Mouse (Mus musculus): Measurements from ENCODE around the gene Dkk3. TPM values are rescaled to one million over a fixed set of nuclear protein-coding genes. Genes with fewer than 3 reads are reported as not detected.

Gene Dkk3
- 72.4 and 97.5 TPM in 2 replicates for polyA plus RNA-seq (2014; fragmentation: Nextera tagmentation; extraction: Ambion mirVana)

DNA sequence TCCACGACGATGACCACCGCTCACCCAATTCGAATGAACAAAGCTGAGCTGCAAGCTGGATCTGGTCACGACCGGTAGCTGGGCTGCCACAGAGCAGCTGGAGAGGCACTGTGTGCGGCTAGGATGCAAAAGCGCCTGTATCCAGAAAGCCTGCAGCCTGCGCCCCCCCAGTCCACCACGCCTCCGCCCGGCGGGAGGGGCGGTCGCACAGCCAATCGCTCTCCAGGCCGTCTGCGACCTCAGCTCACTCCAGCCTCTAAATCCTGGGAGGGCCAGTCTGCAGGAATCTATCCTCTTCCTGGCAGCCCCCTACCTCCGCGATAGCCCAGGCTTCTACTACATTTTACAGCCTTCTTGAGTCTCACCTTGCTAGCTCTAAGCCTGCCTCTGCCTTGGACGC is at the start of gene Dkk3:
Gene Dkk3, minus strand, starts transcription at position 116 of the 400 bp plus-strand sequence.
- no peak for ATAC-seq (replicated peaks; ENCODE audit: insufficient number of reproducible peaks, low FRiP score, low TSS enrichment)
- Histone ChIP-seq H3K9me3 (replicated peaks; ENCODE audit: control insufficient read depth, low read length) (no peaks in the 10 kb centered on the region), H3K9ac (ENCODE audit: low read depth, low read length) (peak within 1 kb of the TSS; percentile 78), H3K4me1 (ENCODE audit: control insufficient read depth, insufficient read depth, low read length) (peaks cover 30% of the 10 kb centered on the region), H3K27ac (ENCODE audit: low read depth, low read length) (peak within 1 kb of the TSS; percentile 63), H3K4me2 (peak within 1 kb of the TSS; percentile 72), H3K36me3 (ENCODE audit: control insufficient read depth, insufficient read depth, low read length) (no peaks in the 10 kb centered on the region), H3K4me3 (ENCODE audit: low read depth, low read length) (peak within 1 kb of the TSS; percentile 64), H3K27me3 (ENCODE audit: control insufficient read depth, insufficient read depth, low read length) (no peaks in the 10 kb centered on the region)
- WGBS (ENCODE audit: insufficient replicate concordance): 1% methylated on average over 21 of the region's 21 CpGs

DNA sequence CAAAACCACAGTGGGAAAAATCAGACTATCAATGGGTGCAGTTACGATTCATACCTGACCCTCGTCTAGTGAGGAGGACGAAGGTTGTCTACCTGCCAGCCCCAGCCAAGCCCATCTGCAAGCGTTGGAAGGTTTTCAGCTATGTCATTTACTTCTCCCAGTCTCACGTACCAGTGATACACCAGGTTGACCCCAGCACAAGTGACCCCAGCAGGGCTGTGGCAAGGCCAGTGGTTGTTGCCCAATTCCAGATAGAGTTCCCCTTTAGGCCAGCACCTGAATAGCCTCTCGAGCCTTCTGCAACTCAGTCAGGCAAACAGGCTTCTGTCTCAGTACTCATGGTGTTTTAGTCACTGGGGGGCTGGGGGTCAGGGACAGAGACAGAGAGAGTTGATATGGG is 48.9 kb upstream of the Dkk3 start:
- no peak overlapping the region for H3K27ac ChIP-seq (ENCODE audit: low read depth, low read length)

GRCm38 (mm10) chr7:112205513-112205912 is 46.7 kb upstream of the Dkk3 start:
- ATAC-seq (replicated peaks; ENCODE audit: insufficient number of reproducible peaks, low FRiP score, low TSS enrichment): no peak
- Histone ChIP-seq H3K27me3 (ENCODE audit: control insufficient read depth, insufficient read depth, low read length) (no peaks in the 10 kb centered on the region), H3K4me2 (no peak overlapping the region), H3K27ac (ENCODE audit: low read depth, low read length) (peak overlapping the region; percentile 81), H3K9me3 (replicated peaks; ENCODE audit: control insufficient read depth, low read length) (no peaks in the 10 kb centered on the region), H3K36me3 (ENCODE audit: control insufficient read depth, insufficient read depth, low read length) (no peaks in the 10 kb centered on the region), H3K9ac (ENCODE audit: low read depth, low read length) (no peak overlapping the region), H3K4me1 (ENCODE audit: control insufficient read depth, insufficient read depth, low read length) (peaks cover 33% of the 10 kb centered on the region), H3K4me3 (ENCODE audit: low read depth, low read length) (no peak overlapping the region)
- WGBS (ENCODE audit: insufficient replicate concordance): 89% methylated on average over 6 of the region's 6 CpGs

More for the DNA sequence above, 48.9 kb upstream of the Dkk3 start:
- no peaks in the 10 kb centered on the region for H3K27me3 ChIP-seq (ENCODE audit: control insufficient read depth, insufficient read depth, low read length)
- no peak overlapping the region for H3K4me3 ChIP-seq (ENCODE audit: low read depth, low read length)
- no peaks in the 10 kb centered on the region for H3K9me3 ChIP-seq (replicated peaks; ENCODE audit: control insufficient read depth, low read length)
- ATAC-seq (replicated peaks; ENCODE audit: insufficient number of reproducible peaks, low FRiP score, low TSS enrichment): no peak
- H3K4me2 ChIP-seq: no peak overlapping the region
- no peak overlapping the region for H3K9ac ChIP-seq (ENCODE audit: low read depth, low read length)
- H3K36me3 ChIP-seq (ENCODE audit: control insufficient read depth, insufficient read depth, low read length): no peaks in the 10 kb centered on the region
- 82% methylated on average over 6 of the region's 6 CpGs for WGBS (ENCODE audit: insufficient replicate concordance)
- H3K4me1 ChIP-seq (ENCODE audit: control insufficient read depth, insufficient read depth, low read length): peaks cover 38% of the 10 kb centered on the region

DNA sequence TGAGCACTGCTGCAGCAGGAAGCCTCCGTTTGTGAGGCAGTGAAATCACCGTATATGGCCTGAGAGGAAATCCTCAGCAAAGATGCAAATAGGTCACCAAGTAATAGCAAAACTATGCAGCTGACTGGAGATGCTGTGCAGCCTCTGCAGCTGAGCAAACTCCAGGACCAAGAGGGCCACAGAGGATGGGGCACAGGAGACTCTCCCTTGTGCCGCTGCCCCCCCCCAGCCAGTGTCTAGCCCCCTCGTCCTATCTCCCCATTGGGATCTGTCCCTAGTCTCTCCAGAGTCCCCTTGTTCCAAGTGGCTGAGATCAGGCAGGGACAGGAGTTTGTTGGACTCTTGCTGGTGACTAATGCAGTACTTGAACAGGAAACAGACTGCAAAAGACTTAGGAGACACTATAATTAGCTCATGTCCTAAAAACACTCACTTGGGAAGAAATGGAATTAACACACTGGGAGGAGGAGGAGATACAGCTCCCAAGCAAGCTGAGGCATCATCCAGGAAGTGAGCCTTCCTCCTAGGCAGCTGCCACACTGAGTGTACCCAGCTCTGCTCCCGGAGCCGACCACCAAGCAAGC is 45.6 kb upstream of the Dkk3 start:
- WGBS (ENCODE audit: insufficient replicate concordance): 33% methylated on average over 6 of the region's 6 CpGs
- Histone ChIP-seq H3K4me1 (ENCODE audit: control insufficient read depth, insufficient read depth, low read length) (peaks cover 29% of the 10 kb centered on the region), H3K4me2 (no peak overlapping the region), H3K9me3 (replicated peaks; ENCODE audit: control insufficient read depth, low read length) (no peaks in the 10 kb centered on the region), H3K27me3 (ENCODE audit: control insufficient read depth, insufficient read depth, low read length) (no peaks in the 10 kb centered on the region), H3K4me3 (ENCODE audit: low read depth, low read length) (no peak overlapping the region), H3K9ac (ENCODE audit: low read depth, low read length) (no peak overlapping the region), H3K36me3 (ENCODE audit: control insufficient read depth, insufficient read depth, low read length) (no peaks in the 10 kb centered on the region), H3K27ac (ENCODE audit: low read depth, low read length) (peak overlapping the region; percentile 81)
- 0 out of 2 replicates have a peak, but pooled peaks have one; percentile 32 for ATAC-seq (replicated peaks; ENCODE audit: insufficient number of reproducible peaks, low FRiP score, low TSS enrichment)

- H3K36me3 ChIP-seq (ENCODE audit: control insufficient read depth, insufficient read depth, low read length): no peaks in the 10 kb centered on the region
- ATAC-seq (replicated peaks; ENCODE audit: insufficient number of reproducible peaks, low FRiP score, low TSS enrichment): no peak
- WGBS (ENCODE audit: insufficient replicate concordance): 65% methylated on average over 5 of the region's 5 CpGs
- no peaks in the 10 kb centered on the region for H3K9me3 ChIP-seq (replicated peaks; ENCODE audit: control insufficient read depth, low read length)
- no peak overlapping the region for H3K4me3 ChIP-seq (ENCODE audit: low read depth, low read length)
- peaks cover 24% of the 10 kb centered on the region for H3K4me1 ChIP-seq (ENCODE audit: control insufficient read depth, insufficient read depth, low read length)
- no peaks in the 10 kb centered on the region for H3K27me3 ChIP-seq (ENCODE audit: control insufficient read depth, insufficient read depth, low read length)
- H3K9ac ChIP-seq (ENCODE audit: low read depth, low read length): no peak overlapping the region
- H3K27ac ChIP-seq (ENCODE audit: low read depth, low read length): peak overlapping the region; percentile 81
- H3K4me2 ChIP-seq: no peak overlapping the region
These were observed 45.1 kb upstream of the Dkk3 start for GRCm38 (mm10) chr7:112203937-112204336.

- no peak for ATAC-seq (replicated peaks; ENCODE audit: insufficient number of reproducible peaks, low FRiP score, low TSS enrichment)
- Histone ChIP-seq H3K9me3 (replicated peaks; ENCODE audit: control insufficient read depth, low read length) (no peaks in the 10 kb centered on the region), H3K27ac (ENCODE audit: low read depth, low read length) (no peak overlapping the region), H3K4me3 (ENCODE audit: low read depth, low read length) (no peak overlapping the region), H3K4me1 (ENCODE audit: control insufficient read depth, insufficient read depth, low read length) (peaks cover 16% of the 10 kb centered on the region), H3K9ac (ENCODE audit: low read depth, low read length) (no peak overlapping the region), H3K4me2 (no peak overlapping the region), H3K36me3 (ENCODE audit: control insufficient read depth, insufficient read depth, low read length) (no peaks in the 10 kb centered on the region), H3K27me3 (ENCODE audit: control insufficient read depth, insufficient read depth, low read length) (no peaks in the 10 kb centered on the region)
- WGBS (ENCODE audit: insufficient replicate concordance): 69% methylated on average over 5 of the region's 5 CpGs
These were observed 44.0 kb upstream of the Dkk3 start for GRCm38 (mm10) chr7:112202843-112203242.

GRCm38 (mm10) chr7:112202194-112202593 is 43.3 kb upstream of the Dkk3 start:
- Histone ChIP-seq H3K27ac (ENCODE audit: low read depth, low read length) (no peak overlapping the region), H3K4me2 (no peak overlapping the region), H3K4me3 (ENCODE audit: low read depth, low read length) (no peak overlapping the region), H3K4me1 (ENCODE audit: control insufficient read depth, insufficient read depth, low read length) (peaks cover 16% of the 10 kb centered on the region), H3K36me3 (ENCODE audit: control insufficient read depth, insufficient read depth, low read length) (no peaks in the 10 kb centered on the region), H3K27me3 (ENCODE audit: control insufficient read depth, insufficient read depth, low read length) (no peaks in the 10 kb centered on the region), H3K9ac (ENCODE audit: low read depth, low read length) (no peak overlapping the region), H3K9me3 (replicated peaks; ENCODE audit: control insufficient read depth, low read length) (no peaks in the 10 kb centered on the region)
- no peak for ATAC-seq (replicated peaks; ENCODE audit: insufficient number of reproducible peaks, low FRiP score, low TSS enrichment)
- 29% methylated on average over 4 of the region's 4 CpGs for WGBS (ENCODE audit: insufficient replicate concordance)

DNA sequence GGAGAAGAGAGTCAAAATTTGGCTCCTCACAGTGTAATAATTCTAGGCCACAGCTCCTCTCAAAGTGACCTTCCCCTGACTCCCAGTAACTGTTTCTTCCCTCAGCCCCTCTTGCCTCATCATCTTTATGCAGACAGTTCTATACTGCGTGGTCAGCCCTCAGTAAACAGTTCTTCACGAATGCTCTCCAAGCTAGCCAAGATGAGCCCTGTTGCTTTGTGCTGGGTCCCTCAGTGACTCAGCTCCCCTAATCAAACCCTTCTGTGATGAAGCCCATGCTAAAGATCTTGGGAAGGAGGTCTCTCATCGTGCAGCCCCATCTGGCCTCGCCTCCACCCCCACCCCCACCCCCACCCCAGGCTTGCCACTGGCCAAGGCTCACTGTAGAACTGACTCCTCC is 41.9 kb upstream of the Dkk3 start:
- whole genome bisulfite sequencing (ENCODE audit: insufficient replicate concordance): 56% methylated on average over 4 of the region's 4 CpGs
- ATAC-seq (replicated peaks; ENCODE audit: insufficient number of reproducible peaks, low FRiP score, low TSS enrichment): no peak
- Histone ChIP-seq H3K4me2 (no peak overlapping the region), H3K4me1 (ENCODE audit: control insufficient read depth, insufficient read depth, low read length) (peaks cover 16% of the 10 kb centered on the region), H3K27me3 (ENCODE audit: control insufficient read depth, insufficient read depth, low read length) (no peaks in the 10 kb centered on the region), H3K9ac (ENCODE audit: low read depth, low read length) (no peak overlapping the region), H3K9me3 (replicated peaks; ENCODE audit: control insufficient read depth, low read length) (no peaks in the 10 kb centered on the region), H3K36me3 (ENCODE audit: control insufficient read depth, insufficient read depth, low read length) (no peaks in the 10 kb centered on the region), H3K27ac (ENCODE audit: low read depth, low read length) (no peak overlapping the region), H3K4me3 (ENCODE audit: low read depth, low read length) (no peak overlapping the region)

- Histone ChIP-seq H3K4me1 (ENCODE audit: control insufficient read depth, insufficient read depth, low read length) (peaks cover 11% of the 10 kb centered on the region), H3K27me3 (ENCODE audit: control insufficient read depth, insufficient read depth, low read length) (no peaks in the 10 kb centered on the region), H3K4me3 (ENCODE audit: low read depth, low read length) (no peak overlapping the region), H3K4me2 (no peak overlapping the region), H3K36me3 (ENCODE audit: control insufficient read depth, insufficient read depth, low read length) (no peaks in the 10 kb centered on the region), H3K27ac (ENCODE audit: low read depth, low read length) (no peak overlapping the region), H3K9ac (ENCODE audit: low read depth, low read length) (no peak overlapping the region), H3K9me3 (replicated peaks; ENCODE audit: control insufficient read depth, low read length) (no peaks in the 10 kb centered on the region)
- WGBS (ENCODE audit: insufficient replicate concordance): 72% methylated on average over 3 of the region's 3 CpGs
- ATAC-seq (replicated peaks; ENCODE audit: insufficient number of reproducible peaks, low FRiP score, low TSS enrichment): no peak
These were observed 40.5 kb upstream of the Dkk3 start for GRCm38 (mm10) chr7:112199343-112199742.

All from heart, embryonic 11.5 days (tissue).